Mouse (Mus musculus) intestine, postnatal 0 days (tissue): ENCODE measurements around the gene Olfr976. TPM values are rescaled to one million over a fixed set of nuclear protein-coding genes. Genes with fewer than 3 reads are reported as not detected.
"Not testable (repeated sequence)": the region's sequence is repeated elsewhere in the genome, so short reads cannot be mapped to it uniquely, and the experiment has no call there.

ENCODE experiments used
- ATAC-seq: fragments of 200-750 bp; cut with Nextera tagmentation; 2 replicates; pipeline ENCODE4 v1.8.0; 2017; ENCODE audit warnings: mild to moderate bottlenecking, moderate TSS enrichment, moderate library complexity
- H3K27ac ChIP-seq: fragments of 300-500 bp; sonication (generic); 2 replicates; pipeline ENCODE4 v1.5.1; 2014; ENCODE audit warnings: mild to moderate bottlenecking, low read depth, low read length, moderate library complexity
- H3K27me3 ChIP-seq: fragments of 300-500 bp; sonication (generic); replicated peaks from 2 replicates; pipeline ENCODE4 v1.6.1; 2014; ENCODE audit warnings: low read length, mixed read lengths; ENCODE audit not compliant: control insufficient read depth, insufficient read depth
- H3K36me3 ChIP-seq: fragments of 300-500 bp; sonication (generic); 2 replicates; pipeline ENCODE4 v1.6.1; 2014; ENCODE audit warnings: mild to moderate bottlenecking, moderate library complexity; ENCODE audit not compliant: control insufficient read depth, insufficient read depth
- H3K4me1 ChIP-seq: fragments of 300-500 bp; sonication (generic); replicated peaks from 2 replicates; pipeline ENCODE4 v1.6.1; 2014; ENCODE audit warnings: antibody characterized with exemption, low read length, mixed read lengths; ENCODE audit not compliant: control insufficient read depth, insufficient read depth
- H3K4me2 ChIP-seq: fragments of 300-500 bp; sonication (generic); replicated peaks from 2 replicates; pipeline ENCODE4 v1.6.1; 2014; ENCODE audit warnings: low read depth, mild to moderate bottlenecking, moderate library complexity
- H3K4me3 ChIP-seq: fragments of 300-500 bp; sonication (generic); 2 replicates; pipeline ENCODE4 v1.5.1; 2014; ENCODE audit warnings: low read depth, low read length
- H3K9ac ChIP-seq: fragments of 300-500 bp; sonication (generic); 2 replicates; pipeline ENCODE4 v1.6.1; 2014; ENCODE audit warnings: mild to moderate bottlenecking, low read depth, low read length
- H3K9me3 ChIP-seq: fragments of 300-500 bp; sonication (generic); 2 replicates; pipeline ENCODE4 v1.6.1; 2016; ENCODE audit warnings: mixed run types; ENCODE audit not compliant: control insufficient read depth
- CTCF ChIP-seq: sonication (generic); IDR thresholded peaks from 2 replicates; pipeline ENCODE4 v1.5.1; 2016; ENCODE audit warnings: low read depth, mild to moderate bottlenecking, control low read depth, antibody characterized with exemption, moderate library complexity
- WGBS: fragments of 180-500 bp; shearing (Covaris S2); extraction: QIAGEN DNeasy Blood & Tissue Kit; methylation state at CpG from one replicate; pipeline ENCODE4 v1.1.7; 2014; 5-methylcytosine and 5-hydroxymethylcytosine counted together
- polyA plus RNA-seq: library from polyadenylated mRNA; unstranded; fragments of >200 nt; fragmentation: Nextera tagmentation; extraction: Ambion mirVana; gene quantifications from 2 replicates; pipeline ENCODE4 v1.2.1, GENCODE M21; 2015

Gene Olfr976
- not detected in 2 replicates for polyA plus RNA-seq

DNA sequence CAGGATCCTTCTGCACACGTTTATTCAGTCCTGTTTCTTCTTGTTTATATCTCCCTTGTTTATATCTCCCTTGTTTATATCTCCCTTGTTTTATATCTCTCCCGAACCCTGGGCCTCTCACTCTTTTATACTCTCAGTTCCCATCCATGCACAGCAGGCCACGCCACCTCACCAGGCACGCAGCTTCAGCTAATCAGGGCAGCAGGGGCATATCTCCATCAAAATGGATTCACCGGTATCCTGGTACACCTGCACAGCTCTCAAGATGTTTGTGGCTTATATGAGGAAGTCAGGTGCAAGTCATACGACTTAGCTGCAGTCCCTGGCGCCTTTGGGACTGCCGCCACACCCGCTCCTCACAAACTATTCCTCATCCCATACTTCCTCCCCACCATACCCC, at the start of gene Olfr976:
TSS of gene Olfr976 (minus strand) at position 101 of the 400 bp plus-strand sequence.
- H3K27me3 ChIP-seq, H3K9ac ChIP-seq, H3K36me3 ChIP-seq, H3K9me3 ChIP-seq, H3K4me2 ChIP-seq, H3K4me1 ChIP-seq, H3K27ac ChIP-seq, H3K4me3 ChIP-seq, ATAC-seq: not testable (repeated sequence)
- WGBS = 68% methylated on average over 6 of the region's 9 CpGs

DNA sequence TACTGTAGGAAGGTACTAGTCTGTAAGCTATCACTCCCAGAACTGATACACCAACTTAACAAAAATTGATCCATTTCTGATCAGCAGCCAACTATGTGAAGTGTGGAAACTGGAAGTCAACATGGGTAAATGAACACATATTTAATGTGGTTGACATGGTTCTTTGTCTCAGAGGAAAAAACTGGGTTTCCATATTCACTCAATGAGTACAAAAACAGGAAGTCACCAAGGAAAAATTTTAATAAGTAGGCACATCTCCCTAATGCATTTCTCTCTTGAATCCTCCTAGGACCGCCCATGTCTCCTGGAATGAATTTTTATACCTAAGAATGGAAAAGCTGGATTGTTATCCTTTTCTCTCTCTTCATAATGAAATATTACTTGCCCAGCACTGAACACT, 48.5 kb upstream of the Olfr976 start, which contains the start of gene Olfr980:
TSS of gene Olfr980 (minus strand) at position 101 of the 400 bp plus-strand sequence.
- no peak for ATAC-seq
- no peak within 1 kb of the TSS for H3K27ac ChIP-seq
- no peak for TF ChIP-seq CTCF
- H3K9ac ChIP-seq = no peak within 1 kb of the TSS
- no peaks in the 10 kb centered on the region for H3K4me1 ChIP-seq
- H3K36me3 ChIP-seq = no peaks in the 10 kb centered on the region
- no peak within 1 kb of the TSS for H3K4me2 ChIP-seq
- H3K27me3 ChIP-seq = no peaks in the 10 kb centered on the region
- no peak within 1 kb of the TSS for H3K4me3 ChIP-seq
- no peaks in the 10 kb centered on the region for H3K9me3 ChIP-seq
- 84% methylated on average over 1 of the region's 1 CpGs for WGBS

DNA sequence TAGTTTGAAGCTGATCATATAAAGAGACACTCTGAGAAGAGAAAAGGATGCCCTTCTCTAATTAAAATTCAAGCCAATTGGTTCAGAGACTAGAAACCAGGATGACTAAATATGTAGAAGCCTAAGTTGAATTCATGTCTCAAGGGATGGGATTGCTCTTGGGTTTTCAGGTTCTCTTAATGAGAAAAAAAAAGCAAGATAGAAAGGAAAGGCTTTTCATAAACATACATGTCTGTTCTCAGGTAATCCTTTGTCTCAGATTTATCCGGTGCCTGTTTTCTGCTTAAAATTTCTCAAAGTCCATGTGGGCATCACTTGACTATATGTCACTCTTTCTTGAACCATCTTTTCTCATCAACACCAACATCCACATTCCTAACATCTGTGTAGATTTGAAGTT, 42.4 kb upstream of the Olfr976 start, which contains the start of gene Olfr979:
TSS of gene Olfr979 (minus strand) at position 101 of the 400 bp plus-strand sequence.
- WGBS = 94% methylated on average over 1 of the region's 1 CpGs
- Histone ChIP-seq H3K4me1 (no peaks in the 10 kb centered on the region), H3K9ac (no peak within 1 kb of the TSS), H3K4me3 (no peak within 1 kb of the TSS), H3K4me2 (no peak within 1 kb of the TSS), H3K27me3 (no peaks in the 10 kb centered on the region), H3K36me3 (no peaks in the 10 kb centered on the region), H3K27ac (no peak within 1 kb of the TSS), H3K9me3 (no peaks in the 10 kb centered on the region)
- TF ChIP-seq CTCF = no peak
- ATAC-seq = no peak

DNA sequence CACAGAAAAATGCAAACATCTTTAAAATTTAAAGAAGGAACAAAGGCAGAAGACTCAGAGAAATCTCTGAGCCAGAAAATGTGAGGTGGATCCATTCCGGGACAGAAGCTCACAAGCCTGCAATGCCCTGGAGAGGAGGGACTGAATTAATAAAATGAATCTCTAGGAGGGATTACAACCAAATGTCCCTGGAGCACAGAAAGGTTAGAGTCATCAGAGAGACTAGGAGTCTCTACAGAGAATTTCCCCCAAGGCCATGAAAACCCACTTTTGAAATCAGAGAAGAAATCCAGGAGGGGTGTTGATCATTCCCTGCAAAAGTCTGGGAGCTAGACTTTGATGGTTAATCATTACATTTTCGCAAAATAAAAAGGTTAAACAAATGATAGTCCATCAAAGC, 30.9 kb upstream of the Olfr976 start, which contains the start of gene Olfr978:
TSS of gene Olfr978 (plus strand) at position 301 of the 400 bp plus-strand sequence.
- 84% methylated on average over 2 of the region's 2 CpGs for WGBS
- Histone ChIP-seq H3K27ac (no peak within 1 kb of the TSS), H3K4me2 (no peak within 1 kb of the TSS), H3K4me1 (no peaks in the 10 kb centered on the region), H3K9ac (no peak within 1 kb of the TSS), H3K4me3 (no peak within 1 kb of the TSS), H3K9me3 (no peaks in the 10 kb centered on the region), H3K27me3 (no peaks in the 10 kb centered on the region), H3K36me3 (no peaks in the 10 kb centered on the region)
- no peak for ATAC-seq
- TF ChIP-seq CTCF = no peak

DNA sequence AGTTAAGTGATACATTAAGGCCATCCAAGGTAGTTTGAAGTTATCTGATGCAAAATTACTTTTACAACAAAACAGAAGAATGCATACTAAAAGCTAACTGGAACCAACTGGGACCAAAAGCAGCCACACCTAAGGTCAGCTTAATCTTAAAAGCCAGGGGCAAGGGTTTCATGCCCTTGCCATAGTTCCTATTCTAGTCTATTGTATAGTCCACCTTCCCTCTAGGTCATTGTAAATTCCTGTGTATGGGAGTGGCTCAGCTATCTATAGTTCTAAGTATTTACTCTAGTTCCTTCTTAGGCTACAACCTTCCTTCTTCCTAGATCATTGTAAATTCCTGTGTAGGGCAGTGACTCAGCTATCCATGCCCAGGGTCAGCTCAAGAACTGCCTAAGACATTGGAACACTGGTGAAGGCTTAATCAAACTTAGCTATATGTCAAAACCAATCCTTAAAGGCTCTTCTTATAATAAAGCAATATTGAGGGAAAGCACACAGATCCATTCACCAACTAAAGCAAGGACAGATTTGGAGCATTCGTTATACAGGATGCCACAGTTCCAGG, 15.7 kb upstream of the Olfr976 start:
- not testable (repeated sequence) for H3K36me3 ChIP-seq, H3K9ac ChIP-seq, H3K4me3 ChIP-seq, H3K9me3 ChIP-seq, H3K27me3 ChIP-seq, H3K27ac ChIP-seq, ATAC-seq, H3K4me1 ChIP-seq, H3K4me2 ChIP-seq
- WGBS = 81% methylated on average over 1 of the region's 1 CpGs

DNA sequence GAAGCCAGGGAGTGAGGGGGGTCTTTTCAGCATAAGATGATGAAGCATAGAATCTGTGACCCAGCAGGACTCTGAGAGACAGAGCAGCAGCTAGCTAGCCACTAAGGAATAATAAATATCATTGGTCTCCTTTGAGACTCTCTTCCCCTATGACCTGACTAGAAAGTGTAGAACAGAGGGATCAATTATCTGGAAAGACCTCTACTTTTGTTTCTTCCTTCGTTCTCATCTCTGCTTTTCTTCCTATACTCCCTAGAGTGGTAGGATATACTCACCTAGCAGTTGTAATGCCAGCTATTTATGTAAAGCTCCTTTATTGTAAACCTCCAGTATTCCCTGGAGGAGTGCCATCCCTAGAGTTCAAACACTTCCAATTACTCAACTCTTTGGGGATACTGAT, 9.0 kb downstream of the Olfr976 start, which contains the start of gene Olfr975:
TSS of gene Olfr975 (minus strand) at position 101 of the 400 bp plus-strand sequence.
- no peaks in the 10 kb centered on the region for H3K27me3 ChIP-seq
- no peak for ATAC-seq
- no peak within 1 kb of the TSS for H3K9ac ChIP-seq
- H3K36me3 ChIP-seq = no peaks in the 10 kb centered on the region
- no peaks in the 10 kb centered on the region for H3K4me1 ChIP-seq
- H3K4me3 ChIP-seq = no peak within 1 kb of the TSS
- no peak for TF ChIP-seq CTCF
- H3K4me2 ChIP-seq = no peak within 1 kb of the TSS
- H3K9me3 ChIP-seq = no peaks in the 10 kb centered on the region
- 66% methylated on average over 1 of the region's 1 CpGs for WGBS
- no peak within 1 kb of the TSS for H3K27ac ChIP-seq

DNA sequence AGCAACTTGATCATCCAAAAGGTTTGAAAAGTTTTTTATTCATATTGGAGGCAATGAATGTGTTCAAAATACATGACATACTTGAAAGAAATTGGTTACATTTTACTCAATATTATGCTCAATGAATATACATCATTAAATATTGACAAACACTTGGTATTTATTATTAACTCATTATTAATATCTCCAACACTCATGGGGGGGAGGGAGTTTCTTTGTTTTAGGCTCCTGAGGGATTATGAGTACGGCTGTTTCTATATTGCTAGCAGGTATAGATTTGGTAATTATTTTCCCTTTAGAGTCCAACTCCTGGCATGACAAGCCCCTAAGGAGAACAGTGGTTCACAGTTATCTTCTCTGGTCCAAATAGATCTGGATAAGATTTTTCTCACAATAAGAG, 23.7 kb downstream of the Olfr976 start, which contains the start of gene Olfr974:
TSS of gene Olfr974 (plus strand) at position 301 of the 400 bp plus-strand sequence.
- H3K27me3 ChIP-seq = no peaks in the 10 kb centered on the region
- H3K36me3 ChIP-seq = no peaks in the 10 kb centered on the region
- no peak within 1 kb of the TSS for H3K9ac ChIP-seq
- H3K4me3 ChIP-seq = no peak within 1 kb of the TSS
- H3K27ac ChIP-seq = no peak within 1 kb of the TSS
- no peak for ATAC-seq
- H3K4me1 ChIP-seq = no peaks in the 10 kb centered on the region
- no peak within 1 kb of the TSS for H3K4me2 ChIP-seq
- H3K9me3 ChIP-seq = no peaks in the 10 kb centered on the region
- TF ChIP-seq CTCF = no peak
- WGBS = 80% methylated on average over 1 of the region's 1 CpGs

DNA sequence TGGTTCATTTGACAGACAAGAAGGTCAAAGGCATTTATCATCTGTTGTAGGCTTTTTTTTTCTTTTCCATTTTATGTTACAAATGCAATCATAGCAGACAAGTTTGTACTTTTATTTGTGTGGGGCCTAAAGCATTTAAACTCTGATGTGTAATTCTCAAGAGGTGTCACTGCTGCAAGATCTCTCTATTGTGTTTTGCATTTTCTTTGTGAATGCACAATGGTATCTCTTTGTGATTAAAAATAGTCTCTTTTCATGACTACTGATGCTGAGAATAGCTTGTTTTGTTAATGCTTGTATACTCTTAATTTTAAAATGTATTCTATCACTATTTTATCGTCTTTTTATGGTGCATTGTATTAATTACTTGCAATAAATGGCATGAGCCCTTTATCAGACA, 32.1 kb downstream of the Olfr976 start:
- H3K9me3 ChIP-seq, H3K4me3 ChIP-seq, H3K36me3 ChIP-seq, H3K27ac ChIP-seq, H3K4me2 ChIP-seq, H3K9ac ChIP-seq, ATAC-seq, H3K4me1 ChIP-seq, H3K27me3 ChIP-seq: not testable (repeated sequence)
- WGBS = 67% methylated on average over 1 of the region's 1 CpGs

DNA sequence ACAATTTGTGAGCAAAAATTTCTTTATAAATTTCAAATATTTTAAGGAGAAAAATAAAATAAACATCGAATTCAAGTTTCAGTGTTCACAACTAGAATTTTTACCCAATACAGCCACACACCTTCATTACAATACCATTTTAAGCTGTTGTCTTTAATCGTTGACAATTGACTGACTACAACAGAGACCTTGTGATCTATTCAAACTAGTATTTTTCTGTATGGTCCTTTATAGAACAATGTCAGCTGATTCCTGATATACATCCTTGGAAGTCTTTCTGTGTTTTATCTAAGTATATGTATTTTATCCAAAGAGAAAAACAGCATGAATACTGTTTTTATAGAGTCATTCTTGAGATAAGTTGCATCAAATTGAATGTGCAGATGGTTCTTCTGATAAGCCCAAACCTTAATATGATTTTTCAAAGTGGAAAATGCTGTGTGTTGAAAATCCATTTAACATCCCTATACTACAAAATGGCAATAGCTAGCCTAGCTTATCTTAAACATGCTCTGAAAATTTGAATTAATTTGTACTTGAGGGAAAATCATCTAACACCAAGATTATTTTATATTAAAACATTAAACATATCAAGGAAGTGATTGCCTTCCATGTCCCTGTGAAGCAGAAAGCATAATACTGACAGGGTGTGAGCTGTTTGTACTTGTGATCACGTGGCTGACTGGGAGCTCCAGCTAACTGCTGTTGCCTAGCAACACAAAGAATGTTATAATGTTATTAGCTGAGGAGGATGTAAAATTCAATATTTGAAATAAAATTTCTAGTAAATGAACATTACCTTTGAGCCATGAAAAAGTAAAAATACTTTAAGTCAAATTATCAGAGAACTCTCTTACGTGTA, 32.7 kb downstream of the Olfr976 start:
- H3K4me2 ChIP-seq, H3K36me3 ChIP-seq, H3K9me3 ChIP-seq, H3K9ac ChIP-seq, H3K4me3 ChIP-seq, H3K27ac ChIP-seq, ATAC-seq, H3K4me1 ChIP-seq, H3K27me3 ChIP-seq: not testable (repeated sequence)
- WGBS = no CpG with 5 or more reads among the region's 4 CpGs
